Mouse (Mus musculus): Measurements from ENCODE around the gene Cit. TPM values are rescaled to one million over a fixed set of nuclear protein-coding genes. Genes with fewer than 3 reads are reported as not detected.
"Not testable (repeated sequence)": the region's sequence is repeated elsewhere in the genome, so short reads cannot be mapped to it uniquely, and the experiment has no call there.

Gene Cit
- polyA plus RNA-seq (2012; rRNA removed) = 46.7 and 47.3 TPM in 2 replicates

- DNase-seq = peak; percentile 87 to 88
- under 1% methylated on average over 42 of the region's 42 CpGs for WGBS
- no peak within 1 kb of the TSS; the same call in 1 of the 2 replicates for H3K27ac ChIP-seq (ENCODE audit: insufficient read depth, low read length)
- H3K4me1 ChIP-seq (ENCODE audit: control insufficient read depth, insufficient read depth, low read length) = no peaks in the 10 kb centered on the region
- peak within 1 kb of the TSS; percentile 54 for H3K4me3 ChIP-seq (replicated peaks; ENCODE audit: insufficient read depth, low read depth, low read length)
- H3K27me3 ChIP-seq (ENCODE audit: control insufficient read depth, insufficient read depth, low read length) = no peaks in the 10 kb centered on the region
- no peak for TF ChIP-seq CTCF (IDR thresholded peaks at IDR 0.05; ENCODE audit: borderline replicate concordance, insufficient read depth, low read depth, low read length)
- TF ChIP-seq POLR2A (IDR thresholded peaks at IDR 0.05; ENCODE audit: borderline replicate concordance, insufficient read depth, low read length) = no peak
Observed at GRCm38 (mm10) chr5:115844766-115845634, at the start of gene Cit. Cit (plus strand) TSS chr5:115845278.

GRCm38 (mm10) chr5:115799016-115799894 is 45.8 kb upstream of the Cit start:
- 59% methylated on average over 15 of the region's 15 CpGs for WGBS
- H3K27ac ChIP-seq (ENCODE audit: insufficient read depth, low read length) = no peak overlapping the region
- TF ChIP-seq POLR2A (IDR thresholded peaks at IDR 0.05; ENCODE audit: borderline replicate concordance, insufficient read depth, low read length) (no peak), CTCF (IDR thresholded peaks at IDR 0.05; ENCODE audit: borderline replicate concordance, insufficient read depth, low read depth, low read length) (no peak)
- no peaks in the 10 kb centered on the region for H3K27me3 ChIP-seq (ENCODE audit: control insufficient read depth, insufficient read depth, low read length)
- no peak overlapping the region for H3K4me3 ChIP-seq (replicated peaks; ENCODE audit: insufficient read depth, low read depth, low read length)
- DNase-seq = peak in 1 of 2 experiments; percentile 8
- no peaks in the 10 kb centered on the region for H3K4me1 ChIP-seq (ENCODE audit: control insufficient read depth, insufficient read depth, low read length)

- no peak overlapping the region for H3K4me3 ChIP-seq (replicated peaks; ENCODE audit: insufficient read depth, low read depth, low read length)
- no peaks in the 10 kb centered on the region for H3K4me1 ChIP-seq (ENCODE audit: control insufficient read depth, insufficient read depth, low read length)
- H3K27ac ChIP-seq (ENCODE audit: insufficient read depth, low read length) = no peak overlapping the region
- DNase-seq = no peak
- H3K27me3 ChIP-seq (ENCODE audit: control insufficient read depth, insufficient read depth, low read length) = no peaks in the 10 kb centered on the region
- WGBS = 31% methylated on average over 4 of the region's 4 CpGs
- no peak for TF ChIP-seq POLR2A (IDR thresholded peaks at IDR 0.05; ENCODE audit: borderline replicate concordance, insufficient read depth, low read length)
Observed at GRCm38 (mm10) chr5:115799895-115800232, 45.2 kb upstream of the Cit start.

- Histone ChIP-seq H3K27me3 (ENCODE audit: control insufficient read depth, insufficient read depth, low read length) (no peaks in the 10 kb centered on the region), H3K4me3 (replicated peaks; ENCODE audit: insufficient read depth, low read depth, low read length) (no peak overlapping the region), H3K4me1 (ENCODE audit: control insufficient read depth, insufficient read depth, low read length) (no peaks in the 10 kb centered on the region), H3K27ac (ENCODE audit: insufficient read depth, low read length) (no peak overlapping the region)
- TF ChIP-seq CTCF (IDR thresholded peaks at IDR 0.05; ENCODE audit: borderline replicate concordance, insufficient read depth, low read depth, low read length) = no peak
- no peak for TF ChIP-seq POLR2A (IDR thresholded peaks at IDR 0.05; ENCODE audit: borderline replicate concordance, insufficient read depth, low read length)
- WGBS = 80% methylated on average over 3 of the region's 3 CpGs
- no peak for DNase-seq
Observed at GRCm38 (mm10) chr5:115812262-115812661, 32.8 kb upstream of the Cit start.

GRCm38 (mm10) chr5:115817022-115817421 is 28.1 kb upstream of the Cit start:
- H3K27me3 ChIP-seq (ENCODE audit: control insufficient read depth, insufficient read depth, low read length) = no peaks in the 10 kb centered on the region
- WGBS = 76% methylated on average over 6 of the region's 6 CpGs
- no peak overlapping the region for H3K27ac ChIP-seq (ENCODE audit: insufficient read depth, low read length)
- H3K4me1 ChIP-seq (ENCODE audit: control insufficient read depth, insufficient read depth, low read length) = no peaks in the 10 kb centered on the region
- DNase-seq = no peak
- no peak for TF ChIP-seq POLR2A (IDR thresholded peaks at IDR 0.05; ENCODE audit: borderline replicate concordance, insufficient read depth, low read length)
- TF ChIP-seq CTCF (IDR thresholded peaks at IDR 0.05; ENCODE audit: borderline replicate concordance, insufficient read depth, low read depth, low read length) = no peak
- no peak overlapping the region for H3K4me3 ChIP-seq (replicated peaks; ENCODE audit: insufficient read depth, low read depth, low read length)

- not testable (repeated sequence) for H3K27ac ChIP-seq (ENCODE audit: insufficient read depth, low read length); H3K27me3 ChIP-seq (ENCODE audit: control insufficient read depth, insufficient read depth, low read length); DNase-seq; H3K4me1 ChIP-seq (ENCODE audit: control insufficient read depth, insufficient read depth, low read length); H3K4me3 ChIP-seq (replicated peaks; ENCODE audit: insufficient read depth, low read depth, low read length)
- WGBS = 90% methylated on average over 1 of the region's 1 CpGs
Observed at GRCm38 (mm10) chr5:115817655-115818054, 27.4 kb upstream of the Cit start.

GRCm38 (mm10) chr5:115819966-115820365 is 25.1 kb upstream of the Cit start:
- Histone ChIP-seq H3K27me3 (ENCODE audit: control insufficient read depth, insufficient read depth, low read length) (no peaks in the 10 kb centered on the region), H3K27ac (ENCODE audit: insufficient read depth, low read length) (no peak overlapping the region), H3K4me1 (ENCODE audit: control insufficient read depth, insufficient read depth, low read length) (no peaks in the 10 kb centered on the region), H3K4me3 (replicated peaks; ENCODE audit: insufficient read depth, low read depth, low read length) (no peak overlapping the region)
- WGBS = 69% methylated on average over 9 of the region's 9 CpGs
- no peak for TF ChIP-seq CTCF (IDR thresholded peaks at IDR 0.05; ENCODE audit: borderline replicate concordance, insufficient read depth, low read depth, low read length)
- no peak for TF ChIP-seq POLR2A (IDR thresholded peaks at IDR 0.05; ENCODE audit: borderline replicate concordance, insufficient read depth, low read length)
- peak in 1 of 2 experiments; percentile 3 for DNase-seq

GRCm38 (mm10) chr5:115821200-115821599 is 23.9 kb upstream of the Cit start:
- WGBS = 87% methylated on average over 12 of the region's 12 CpGs
- H3K4me3 ChIP-seq (replicated peaks; ENCODE audit: insufficient read depth, low read depth, low read length) = no peak overlapping the region
- H3K27me3 ChIP-seq (ENCODE audit: control insufficient read depth, insufficient read depth, low read length) = no peaks in the 10 kb centered on the region
- no peak for DNase-seq
- TF ChIP-seq CTCF (IDR thresholded peaks at IDR 0.05; ENCODE audit: borderline replicate concordance, insufficient read depth, low read depth, low read length) (no peak), POLR2A (IDR thresholded peaks at IDR 0.05; ENCODE audit: borderline replicate concordance, insufficient read depth, low read length) (no peak)
- H3K27ac ChIP-seq (ENCODE audit: insufficient read depth, low read length) = no peak overlapping the region
- no peaks in the 10 kb centered on the region for H3K4me1 ChIP-seq (ENCODE audit: control insufficient read depth, insufficient read depth, low read length)
